Mouse (Mus musculus) embryo, embryonic 11 days (tissue): ENCODE measurements around the gene Ak4.
"Not testable (repeated sequence)": the region's sequence is repeated elsewhere in the genome, so short reads cannot be mapped to it uniquely, and the experiment has no call there.

Experiments used
- DNase-seq: peaks from one replicate; pipeline ENCODE4 v3.0.0-alpha.2; 2015

Ak4 gene

GRCm38 (mm10) chr4:101419151-101419910, at the start of gene Ak4:
Gene Ak4, plus strand, starts transcription at chr4:101419277.
- peak; percentile 82 for DNase-seq

GRCm38 (mm10) chr4:101369738-101370275, 49.3 kb upstream of the Ak4 start:
- DNase-seq = no peak

- DNase-seq = no peak
Observed at GRCm38 (mm10) chr4:101372283-101372682, 46.8 kb upstream of the Ak4 start.

- no peak for DNase-seq
Observed at GRCm38 (mm10) chr4:101372751-101373150, 46.3 kb upstream of the Ak4 start.

- DNase-seq = no peak
Observed at GRCm38 (mm10) chr4:101374104-101374503, 45.0 kb upstream of the Ak4 start.

- no peak for DNase-seq
Observed at GRCm38 (mm10) chr4:101376835-101377234, 42.2 kb upstream of the Ak4 start.

GRCm38 (mm10) chr4:101378241-101378640, 40.8 kb upstream of the Ak4 start:
- no peak for DNase-seq

GRCm38 (mm10) chr4:101378778-101379177, 40.3 kb upstream of the Ak4 start:
- no peak for DNase-seq

GRCm38 (mm10) chr4:101385002-101385401, 34.1 kb upstream of the Ak4 start:
- peak; percentile 32 for DNase-seq

GRCm38 (mm10) chr4:101388246-101388645, 30.8 kb upstream of the Ak4 start:
- no peak for DNase-seq

GRCm38 (mm10) chr4:101388656-101389055, 30.4 kb upstream of the Ak4 start:
- not testable (repeated sequence) for DNase-seq

GRCm38 (mm10) chr4:101392229-101392628, 26.8 kb upstream of the Ak4 start:
- peak; percentile 48 for DNase-seq

- DNase-seq = no peak
Observed at GRCm38 (mm10) chr4:101393292-101393711, 25.8 kb upstream of the Ak4 start.

GRCm38 (mm10) chr4:101395021-101395533, 24.0 kb upstream of the Ak4 start:
- DNase-seq = no peak

- no peak for DNase-seq
Observed at GRCm38 (mm10) chr4:101400025-101400594, 19.0 kb upstream of the Ak4 start.

- no peak for DNase-seq
Observed at GRCm38 (mm10) chr4:101401945-101402344, 17.1 kb upstream of the Ak4 start.

GRCm38 (mm10) chr4:101404863-101405262, 14.2 kb upstream of the Ak4 start:
- no peak for DNase-seq

GRCm38 (mm10) chr4:101406411-101407196, 12.5 kb upstream of the Ak4 start:
- no peak for DNase-seq

- DNase-seq = no peak
Observed at GRCm38 (mm10) chr4:101416966-101417365, 2.1 kb upstream of the Ak4 start.

- peak; percentile 75 for DNase-seq
Observed at GRCm38 (mm10) chr4:101419911-101420880, 1.1 kb downstream of the Ak4 start.

- no peak for DNase-seq
Observed at GRCm38 (mm10) chr4:101422996-101423395, 3.9 kb downstream of the Ak4 start.

- DNase-seq = no peak
Observed at GRCm38 (mm10) chr4:101423571-101423970, 4.5 kb downstream of the Ak4 start.
